Comparison of ENCODE assay signal across 19 mouse cellular contexts in the genomic region with DNA sequence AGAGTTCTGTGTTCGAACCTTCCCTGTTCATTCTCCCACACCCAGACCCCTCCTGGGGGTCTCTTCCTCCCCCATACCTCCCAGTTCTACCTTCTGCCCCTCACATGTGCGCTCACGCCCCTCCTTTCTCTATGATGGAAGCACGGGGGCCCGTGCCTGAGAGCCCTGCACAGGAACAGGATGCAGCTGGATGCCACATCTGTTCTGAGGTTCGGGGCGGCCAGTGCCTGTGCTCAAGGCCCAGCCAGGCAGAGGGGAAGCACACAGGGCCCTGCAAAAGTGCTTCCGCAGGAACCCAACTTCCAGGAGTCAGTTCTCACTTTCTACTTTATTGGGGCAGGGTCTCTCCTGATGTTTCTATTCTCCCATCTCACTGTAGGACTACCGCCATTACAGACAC. TPM values are rescaled to one million over a fixed set of nuclear protein-coding genes. Genes with fewer than 3 reads are reported as not detected.
DNase-seq lines count a peak whose midpoint lies in the region; ATAC-seq lines count a peak whose summit lies in the region.
"Had no signal": no experiment of that assay in that cellular context is flagged by ENCODE, and none has a peak within 500 bp of the region (broad histone marks: within the 10 kb centered on the region; RNA-seq: fewer than 3 reads in every experiment).

No protein-coding gene starts in this region.

- peak overlapping the region; percentile 84 for H3K27ac ChIP-seq in heart, embryonic 16.5 days (ENCODE audit: low read length)
- peak overlapping the region; percentile 35 for H3K27ac ChIP-seq in intestine, embryonic 14.5 days (ENCODE audit: low read depth)
- peak overlapping the region; percentile 80; the same call in 1 of the 2 replicates for H3K27ac ChIP-seq in stomach, embryonic 15.5 days
- H3K27ac ChIP-seq in forebrain, embryonic 16.5 days (ENCODE audit: low read length), result no peak overlapping the region
- H3K27ac ChIP-seq: embryonic facial prominence, embryonic 12.5 days; midbrain, embryonic 12.5 days; neural tube, embryonic 12.5 days had no signal

- no peak overlapping the region for H3K4me3 ChIP-seq in heart, embryonic 16.5 days (ENCODE audit: low read length)
- no peak overlapping the region for H3K4me3 ChIP-seq in intestine, embryonic 14.5 days (ENCODE audit: low read depth, low read length)
- no peak overlapping the region for H3K4me3 ChIP-seq in stomach, embryonic 15.5 days (replicated peaks)
- no peak overlapping the region for H3K4me3 ChIP-seq in forebrain, embryonic 16.5 days (replicated peaks; ENCODE audit: low read length)
- H3K4me3 ChIP-seq: embryonic facial prominence, embryonic 12.5 days; midbrain, embryonic 12.5 days; neural tube, embryonic 12.5 days had no signal

- intact Hi-C loops in heart, postnatal 25 days (cut with DNase I), result loop anchor here (10.0 kb wide), 1 partner anchor 890 kb away; no protein-coding TSS in a partner anchor

- no peaks in the 10 kb centered on the region for H3K27me3 ChIP-seq in heart, embryonic 16.5 days (ENCODE audit: control insufficient read depth, insufficient read depth, low read length)
- H3K27me3 ChIP-seq in intestine, embryonic 14.5 days (replicated peaks; ENCODE audit: control insufficient read depth, insufficient read depth, low read length), result no peaks in the 10 kb centered on the region
- no peaks in the 10 kb centered on the region for H3K27me3 ChIP-seq in stomach, embryonic 15.5 days (replicated peaks)
- 0 out of 2 replicates have a peak, but pooled peaks cover 6% of the 10 kb centered on the region for H3K27me3 ChIP-seq in forebrain, embryonic 16.5 days (replicated peaks; ENCODE audit: control insufficient read depth, insufficient read depth, low read length)
- H3K27me3 ChIP-seq: embryonic facial prominence, embryonic 12.5 days; midbrain, embryonic 12.5 days; neural tube, embryonic 12.5 days had no signal

- H3K4me1 ChIP-seq in heart, embryonic 16.5 days (ENCODE audit: control insufficient read depth, insufficient read depth, low read length), result peaks cover 15% of the 10 kb centered on the region
- H3K4me1 ChIP-seq in intestine, embryonic 14.5 days (replicated peaks; ENCODE audit: control insufficient read depth, insufficient read depth, low read length), result peaks cover 18% of the 10 kb centered on the region
- peaks cover 3% of the 10 kb centered on the region; the same call in 1 of the 2 replicates for H3K4me1 ChIP-seq in stomach, embryonic 15.5 days
- H3K4me1 ChIP-seq in forebrain, embryonic 16.5 days (replicated peaks; ENCODE audit: control insufficient read depth, insufficient read depth, low read length), result no peaks in the 10 kb centered on the region
- H3K4me1 ChIP-seq: midbrain, embryonic 12.5 days; neural tube, embryonic 12.5 days had no signal

- no peak for DNase-seq in heart, postnatal 25 days (ENCODE audit: low spot score)
- DNase-seq in c-Kit-positive CD71-negative TER-119-negative erythroid progenitor cells, embryonic 14.5 days (ENCODE audit: low read depth), result peak; percentile 22
- no peak for DNase-seq in intestine, embryonic 14.5 days (ENCODE audit: low spot score)
- no peak for DNase-seq in left cerebral cortex, adult 11 months (ENCODE audit: low spot score)
- DNase-seq in adrenal gland, postnatal 14 days, result no peak
- DNase-seq: adrenal gland, adult 8-10 months; cerebellum, adult 11 months; heart, adult 18-20 months; kidney, adult 9 months; lung, adult 2 months; right cerebral cortex, adult 18-20 months had no signal

- H3K9me3 ChIP-seq in heart, embryonic 16.5 days (replicated peaks; ENCODE audit: control insufficient read depth, low read length), result no peaks in the 10 kb centered on the region
- H3K9me3 ChIP-seq in intestine, embryonic 14.5 days (ENCODE audit: control insufficient read depth, low read length), result no peaks in the 10 kb centered on the region
- H3K9me3 ChIP-seq in stomach, embryonic 15.5 days, result no peaks in the 10 kb centered on the region
- no peaks in the 10 kb centered on the region for H3K9me3 ChIP-seq in forebrain, embryonic 16.5 days (ENCODE audit: control insufficient read depth, low read length)
- H3K9me3 ChIP-seq: embryonic facial prominence, embryonic 12.5 days; midbrain, embryonic 12.5 days; neural tube, embryonic 12.5 days had no signal

- H3K36me3 ChIP-seq in heart, embryonic 16.5 days (ENCODE audit: control insufficient read depth, insufficient read depth), result no peaks in the 10 kb centered on the region
- no peaks in the 10 kb centered on the region for H3K36me3 ChIP-seq in intestine, embryonic 14.5 days (ENCODE audit: control insufficient read depth, insufficient read depth, low read length)
- H3K36me3 ChIP-seq in stomach, embryonic 15.5 days, result no peaks in the 10 kb centered on the region
- no peaks in the 10 kb centered on the region for H3K36me3 ChIP-seq in forebrain, embryonic 16.5 days (ENCODE audit: control insufficient read depth, insufficient read depth)
- H3K36me3 ChIP-seq: embryonic facial prominence, embryonic 12.5 days; midbrain, embryonic 12.5 days; neural tube, embryonic 12.5 days had no signal

- no peak for ATAC-seq in heart, embryonic 16.5 days (replicated peaks; ENCODE audit: extremely low read depth, insufficient read depth, low FRiP score)
- no peak for ATAC-seq in intestine, embryonic 14.5 days (replicated peaks; ENCODE audit: low FRiP score, low TSS enrichment, low read depth)
- ATAC-seq in stomach, embryonic 15.5 days (ENCODE audit: insufficient read depth, low FRiP score, low read depth), result no peak
- no peak for ATAC-seq in forebrain, embryonic 16.5 days
- ATAC-seq: CD4-positive, CD25-positive, alpha-beta regulatory T cell, adult 4 months; forebrain, embryonic 14.5 days had no signal

- WGBS in heart, embryonic 16.5 days, result 76% methylated on average over 9 of the region's 9 CpGs
- WGBS in intestine, embryonic 14.5 days, result 59% methylated on average over 9 of the region's 9 CpGs
- 64% methylated on average over 9 of the region's 9 CpGs for WGBS in stomach, embryonic 15.5 days
- WGBS in forebrain, embryonic 16.5 days, result 85% methylated on average over 9 of the region's 9 CpGs

- H3K9ac ChIP-seq in heart, embryonic 16.5 days (ENCODE audit: low read length), result no peak overlapping the region
- H3K9ac ChIP-seq in intestine, embryonic 14.5 days (ENCODE audit: low read length), result no peak overlapping the region
- H3K9ac ChIP-seq in stomach, embryonic 15.5 days, result no peak overlapping the region
- H3K9ac ChIP-seq in forebrain, embryonic 16.5 days (replicated peaks; ENCODE audit: low read depth, low read length), result no peak overlapping the region
- H3K9ac ChIP-seq: embryonic facial prominence, embryonic 12.5 days; midbrain, embryonic 12.5 days; neural tube, embryonic 12.5 days had no signal

- no peak overlapping the region for H3K4me2 ChIP-seq in heart, embryonic 16.5 days (ENCODE audit: low read depth, low read length)
- no peak overlapping the region for H3K4me2 ChIP-seq in intestine, embryonic 14.5 days (ENCODE audit: low read length)
- H3K4me2 ChIP-seq in stomach, embryonic 15.5 days, result no peak overlapping the region
- H3K4me2 ChIP-seq in forebrain, embryonic 16.5 days (ENCODE audit: low read length), result no peak overlapping the region
- H3K4me2 ChIP-seq: embryonic facial prominence, embryonic 12.5 days; midbrain, embryonic 12.5 days; neural tube, embryonic 12.5 days had no signal

RNA-seq across cellular contexts. Expression of a gene that starts 52.2 kb away (rescaled TPM):
- polyA plus RNA-seq in heart, embryonic 16.5 days (2015; fragmentation: Nextera tagmentation; extraction: Ambion mirVana), result 65.8 and 75.1 TPM in 2 replicates
- 10 to 100 TPM; 55.2 to 61.3 TPM for total RNA-seq in heart, postnatal 25 days (2021)
- polyA plus RNA-seq in intestine, embryonic 14.5 days (2014; fragmentation: Nextera tagmentation; extraction: Ambion mirVana), result 102 and 114 TPM in 2 replicates
- polyA plus RNA-seq in stomach, embryonic 15.5 days (2015; fragmentation: Nextera tagmentation; extraction: Ambion mirVana), result 101 and 108 TPM in 2 replicates
- 84.2 and 94.8 TPM in 2 replicates for total RNA-seq in adrenal gland, postnatal 14 days (2021)
- 21.1 and 27.1 TPM in 2 replicates for polyA plus RNA-seq in forebrain, embryonic 16.5 days (2015; fragmentation: Nextera tagmentation; extraction: Ambion mirVana)
- polyA plus RNA-seq: CD4-positive, CD25-positive, alpha-beta regulatory T cell, adult 4 months had no signal
